Mouse (Mus musculus): ENCODE data around the gene Aldh5a1. TPM values are rescaled to one million over a fixed set of nuclear protein-coding genes. Genes with fewer than 3 reads are reported as not detected.

The Aldh5a1 gene
- polyA plus RNA-seq, 1 experiment: 1.1 TPM

- no peaks in the 10 kb centered on the region for H3K36me3 ChIP-seq (ENCODE audit: control insufficient read depth, insufficient read depth)
- no peak for TF ChIP-seq MYOG (IDR thresholded peaks at IDR 0.05; ENCODE audit: control insufficient read depth, extremely low read depth, insufficient read length)
- no peak for TF ChIP-seq MAX (IDR thresholded peaks at IDR 0.05)
- TF ChIP-seq CTCF (IDR thresholded peaks at IDR 0.05; ENCODE audit: control insufficient read depth, insufficient read depth, insufficient read length): no peak
- no peak for TF ChIP-seq USF1 (IDR thresholded peaks at IDR 0.05; ENCODE audit: low read depth)
- no peak for TF ChIP-seq CEBPB (IDR thresholded peaks at IDR 0.05; ENCODE audit: low read depth)
- no peak for TF ChIP-seq FOSL1 (IDR thresholded peaks at IDR 0.05; ENCODE audit: insufficient read depth, low read length, poor library complexity, severe bottlenecking)
- TF ChIP-seq MYOD1 (IDR thresholded peaks at IDR 0.05; ENCODE audit: control insufficient read depth, insufficient read length, low read depth): no peak
- no peaks in the 10 kb centered on the region for H3K79me3 ChIP-seq (ENCODE audit: low read depth)
- no peak overlapping the region for H3K4me3 ChIP-seq (ENCODE audit: insufficient read depth, poor library complexity, severe bottlenecking)
- H3K79me2 ChIP-seq (ENCODE audit: control insufficient read depth, insufficient read depth): no peaks in the 10 kb centered on the region
- no peaks in the 10 kb centered on the region for H3K27me3 ChIP-seq (ENCODE audit: control insufficient read depth, insufficient read depth, insufficient read length)
- no peak overlapping the region for H3ac ChIP-seq (ENCODE audit: control insufficient read depth, insufficient read length, low read depth)
Observed at GRCm38 (mm10) chr13:24879359-24880040, 58.0 kb downstream of the Aldh5a1 start.

- no peaks in the 10 kb centered on the region for H3K36me3 ChIP-seq (ENCODE audit: control insufficient read depth, insufficient read depth)
- no peak overlapping the region for H3K4me3 ChIP-seq (ENCODE audit: insufficient read depth, poor library complexity, severe bottlenecking)
- H3K27me3 ChIP-seq (ENCODE audit: control insufficient read depth, insufficient read depth, insufficient read length): no peaks in the 10 kb centered on the region
- H3K79me3 ChIP-seq (ENCODE audit: low read depth): no peaks in the 10 kb centered on the region
- TF ChIP-seq FOSL1 (IDR thresholded peaks at IDR 0.05; ENCODE audit: insufficient read depth, low read length, poor library complexity, severe bottlenecking) (no peak), CTCF (IDR thresholded peaks at IDR 0.05; ENCODE audit: control insufficient read depth, insufficient read depth, insufficient read length) (no peak), USF1 (IDR thresholded peaks at IDR 0.05; ENCODE audit: low read depth) (no peak), MYOD1 (IDR thresholded peaks at IDR 0.05; ENCODE audit: control insufficient read depth, insufficient read length, low read depth) (no peak), MAX (IDR thresholded peaks at IDR 0.05) (no peak), CEBPB (IDR thresholded peaks at IDR 0.05; ENCODE audit: low read depth) (no peak), MYOG (IDR thresholded peaks at IDR 0.05; ENCODE audit: control insufficient read depth, extremely low read depth, insufficient read length) (no peak)
- H3ac ChIP-seq (ENCODE audit: control insufficient read depth, insufficient read length, low read depth): no peak overlapping the region
- H3K79me2 ChIP-seq (ENCODE audit: control insufficient read depth, insufficient read depth): no peaks in the 10 kb centered on the region
Observed at GRCm38 (mm10) chr13:24868233-24868632, 69.2 kb downstream of the Aldh5a1 start.

- H3K79me2 ChIP-seq (ENCODE audit: control insufficient read depth, insufficient read depth): no peaks in the 10 kb centered on the region
- no peaks in the 10 kb centered on the region for H3K36me3 ChIP-seq (ENCODE audit: control insufficient read depth, insufficient read depth)
- H3K4me3 ChIP-seq (ENCODE audit: insufficient read depth, poor library complexity, severe bottlenecking): no peak overlapping the region
- H3ac ChIP-seq (ENCODE audit: control insufficient read depth, insufficient read length, low read depth): no peak overlapping the region
- no peak for TF ChIP-seq MYOD1 (IDR thresholded peaks at IDR 0.05; ENCODE audit: control insufficient read depth, insufficient read length, low read depth)
- no peak for TF ChIP-seq USF1 (IDR thresholded peaks at IDR 0.05; ENCODE audit: low read depth)
- no peak for TF ChIP-seq CEBPB (IDR thresholded peaks at IDR 0.05; ENCODE audit: low read depth)
- no peak for TF ChIP-seq MAX (IDR thresholded peaks at IDR 0.05)
- TF ChIP-seq FOSL1 (IDR thresholded peaks at IDR 0.05; ENCODE audit: insufficient read depth, low read length, poor library complexity, severe bottlenecking): no peak
- H3K79me3 ChIP-seq (ENCODE audit: low read depth): no peaks in the 10 kb centered on the region
- H3K27me3 ChIP-seq (ENCODE audit: control insufficient read depth, insufficient read depth, insufficient read length): no peaks in the 10 kb centered on the region
Observed at GRCm38 (mm10) chr13:24867789-24868188, 69.7 kb downstream of the Aldh5a1 start.

- H3K36me3 ChIP-seq (ENCODE audit: control insufficient read depth, insufficient read depth): no peaks in the 10 kb centered on the region
- H3K79me3 ChIP-seq (ENCODE audit: low read depth): no peaks in the 10 kb centered on the region
- H3K27me3 ChIP-seq (ENCODE audit: control insufficient read depth, insufficient read depth, insufficient read length): no peaks in the 10 kb centered on the region
- no peak overlapping the region for H3K4me3 ChIP-seq (ENCODE audit: insufficient read depth, poor library complexity, severe bottlenecking)
- TF ChIP-seq MAX (IDR thresholded peaks at IDR 0.05) (no peak), CEBPB (IDR thresholded peaks at IDR 0.05; ENCODE audit: low read depth) (no peak), CTCF (IDR thresholded peaks at IDR 0.05; ENCODE audit: control insufficient read depth, insufficient read depth, insufficient read length) (no peak), USF1 (IDR thresholded peaks at IDR 0.05; ENCODE audit: low read depth) (no peak), MYOD1 (IDR thresholded peaks at IDR 0.05; ENCODE audit: control insufficient read depth, insufficient read length, low read depth) (no peak), MYOG (IDR thresholded peaks at IDR 0.05; ENCODE audit: control insufficient read depth, extremely low read depth, insufficient read length) (no peak)
- H3ac ChIP-seq (ENCODE audit: control insufficient read depth, insufficient read length, low read depth): no peak overlapping the region
- H3K79me2 ChIP-seq (ENCODE audit: control insufficient read depth, insufficient read depth): no peaks in the 10 kb centered on the region
Observed at GRCm38 (mm10) chr13:24866430-24867402, 70.7 kb downstream of the Aldh5a1 start.

GRCm38 (mm10) chr13:24862520-24862919, 74.9 kb downstream of the Aldh5a1 start:
- Histone ChIP-seq H3K27me3 (ENCODE audit: control insufficient read depth, insufficient read depth, insufficient read length) (no peaks in the 10 kb centered on the region), H3ac (ENCODE audit: control insufficient read depth, insufficient read length, low read depth) (no peak overlapping the region)
- no peak for TF ChIP-seq CEBPB (IDR thresholded peaks at IDR 0.05; ENCODE audit: low read depth)
- TF ChIP-seq CTCF (IDR thresholded peaks at IDR 0.05; ENCODE audit: control insufficient read depth, insufficient read depth, insufficient read length): peak; percentile 3

More at GRCm38 (mm10) chr13:24862520-24862919, 74.9 kb downstream of the Aldh5a1 start:
- H3K79me3 ChIP-seq (ENCODE audit: low read depth): no peaks in the 10 kb centered on the region
- no peaks in the 10 kb centered on the region for H3K36me3 ChIP-seq (ENCODE audit: control insufficient read depth, insufficient read depth)
- no peaks in the 10 kb centered on the region for H3K79me2 ChIP-seq (ENCODE audit: control insufficient read depth, insufficient read depth)
- no peak overlapping the region for H3K4me3 ChIP-seq (ENCODE audit: insufficient read depth, poor library complexity, severe bottlenecking)

All from C2C12 (cell line).